ENCODE assay signal across 17 mouse cellular contexts in the genomic region with DNA sequence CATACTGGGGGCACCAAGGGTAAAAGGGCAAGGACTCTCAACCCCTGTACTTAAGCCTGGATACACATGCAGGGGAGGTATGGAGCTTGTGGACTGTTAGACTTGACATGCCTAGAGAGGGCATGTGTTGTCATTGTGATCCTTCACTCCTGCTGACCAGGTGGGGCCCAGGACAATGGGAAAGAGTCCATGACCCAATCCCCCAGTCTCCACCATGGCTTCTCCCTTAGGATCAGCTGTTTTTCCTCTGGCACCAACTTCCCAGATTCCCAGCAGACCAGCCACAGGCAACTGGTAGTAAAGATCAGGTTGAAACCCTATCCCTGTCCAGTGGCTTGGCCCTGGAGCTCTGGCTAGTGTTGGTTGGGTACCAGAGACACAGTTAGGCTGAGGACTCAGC. TPM values are rescaled to one million over a fixed set of nuclear protein-coding genes. Genes with fewer than 3 reads are reported as not detected.
DNase-seq lines count a peak whose midpoint lies in the region; TF ChIP-seq lines count a peak whose summit lies in the region.
"Had no signal": no experiment of that assay in that cellular context is flagged by ENCODE, and none has a peak within 500 bp of the region (broad histone marks: within the 10 kb centered on the region; RNA-seq: fewer than 3 reads in every experiment).

No protein-coding gene starts in this region.

- no peaks in the 10 kb centered on the region for H3K27me3 ChIP-seq in myocyte (ENCODE audit: control insufficient read depth, insufficient read depth, insufficient read length)

- H3K79me2 ChIP-seq in myocyte (ENCODE audit: control insufficient read depth, insufficient read depth): no peaks in the 10 kb centered on the region

- H3K4me3 ChIP-seq in myocyte: no peak overlapping the region

- H3K4me2 ChIP-seq in myocyte (ENCODE audit: low read depth): no peak overlapping the region

- DNase-seq in frontal cortex, postnatal 14 days (ENCODE audit: low spot score in 2 of 2): no peak
- DNase-seq: adrenal gland, adult 2 months; adrenal gland, adult 8-10 months; adrenal gland, postnatal 10 days; adrenal gland, postnatal 14 days; adrenal gland, postnatal 25 days; adrenal gland, postnatal 36 days; B cell, adult 2 months; cerebellum, adult 11 months; cerebellum, adult 11-12 months; cerebellum, adult 18-20 months; cerebellum, adult 2 months had no signal

- H3K36me3 ChIP-seq in myocyte (ENCODE audit: control insufficient read depth, insufficient read depth): no peaks in the 10 kb centered on the region
- H3K36me3 ChIP-seq: G1E had no signal

- no peak overlapping the region for H3ac ChIP-seq in myocyte (ENCODE audit: control insufficient read depth, insufficient read length)

- TF ChIP-seq POLR2A in myocyte (IDR thresholded peaks at IDR 0.05; ENCODE audit: insufficient read length, low read depth): no peak

TF ChIP-seq in myocyte, 11 proteins besides CTCF, POLR2A, EP300 and RAD21:
- no peak for TF ChIP-seq E2F4 (IDR thresholded peaks at IDR 0.05; ENCODE audit: insufficient read depth)
- TF ChIP-seq CEBPB (IDR thresholded peaks at IDR 0.05; ENCODE audit: insufficient read depth, poor library complexity, severe bottlenecking): no peak
- peak; percentile 29 for TF ChIP-seq TCF12 (IDR thresholded peaks at IDR 0.05; ENCODE audit: insufficient read depth, poor library complexity, severe bottlenecking)
- TF ChIP-seq MYOG (IDR thresholded peaks at IDR 0.05; ENCODE audit: control insufficient read depth in 1 of 3, insufficient read depth in 1 of 3, insufficient read length in 2 of 3, low read depth in 2 of 3): peak; percentile 18 to 79 (median 74)
- TF ChIP-seq REST (IDR thresholded peaks at IDR 0.05; ENCODE audit: insufficient read depth, insufficient read length): no peak
- TF ChIP-seq MYOD1 (IDR thresholded peaks at IDR 0.05; ENCODE audit: control insufficient read depth in 1 of 3, insufficient read length in 2 of 3, low read depth in 2 of 3): peak in 2 of 3 experiments; percentile 46 to 65
- TF ChIP-seq TCF3 (IDR thresholded peaks at IDR 0.05; ENCODE audit: insufficient read length, low read depth): peak; percentile 1
- TF ChIP-seq MAX (IDR thresholded peaks at IDR 0.05; ENCODE audit: low read depth): no peak
- TF ChIP-seq POLR2AphosphoS2 (IDR thresholded peaks at IDR 0.05; ENCODE audit: insufficient read length, low read depth): no peak
- no peak for TF ChIP-seq USF1 (IDR thresholded peaks at IDR 0.05; ENCODE audit: low read depth)
- no peak for TF ChIP-seq SRF (IDR thresholded peaks at IDR 0.05; ENCODE audit: control insufficient read depth, insufficient read length, low read depth)
TF ChIP-seq in myocyte: peak in this region for 4.

RNA-seq across cellular contexts. Expression of a gene that starts 16.3 kb away (rescaled TPM):
- 7.1 TPM for polyA plus RNA-seq in myocyte (2012; fragmentation: generic; extraction: Trizol)
- polyA plus RNA-seq: activated CD4-positive, CD25-positive, alpha-beta regulatory T cell, adult 4 months; CD4-positive, CD25-positive, alpha-beta regulatory T cell, adult 4 months; Patski had no signal

RNA-seq across cellular contexts. Expression of a gene that starts 18.1 kb away (rescaled TPM):
- 127 TPM for polyA plus RNA-seq in myocyte (2012; fragmentation: generic; extraction: Trizol)
